Mouse (Mus musculus): Measurements from ENCODE around the gene Lin28a.

GRCm38 (mm10) chr4:134041317-134042123 is 22.9 kb upstream of the Lin28a start:
- TF ChIP-seq CTCF (IDR thresholded peaks at IDR 0.05; ENCODE audit: borderline replicate concordance, extremely low read depth, insufficient read depth, insufficient read length) = no peak
- TF ChIP-seq POLR2A (IDR thresholded peaks at IDR 0.05; ENCODE audit: borderline replicate concordance, extremely low read depth, insufficient read depth, insufficient read length, poor library complexity, severe bottlenecking) = no peak

All from brain, embryonic 14.5 days (tissue).